In genomic region chr15:82035904-82036689, GRCm38 (mm10) we compare ENCODE assay signal across 11 mouse cellular contexts. TPM values are rescaled to one million over a fixed set of nuclear protein-coding genes. Genes with fewer than 3 reads are reported as not detected.
DNase-seq lines count a peak whose midpoint lies in the region; ATAC-seq and TF ChIP-seq lines count a peak whose summit lies in the region.
"Had no signal": no experiment of that assay in that cellular context is flagged by ENCODE, and none has a peak within 500 bp of the region (broad histone marks: within the 10 kb centered on the region; RNA-seq: fewer than 3 reads in every experiment).

No protein-coding gene starts in this region.

- H3K9me3 ChIP-seq in hindbrain, postnatal 0 days (ENCODE audit: low read length): no peaks in the 10 kb centered on the region
- H3K9me3 ChIP-seq in hindbrain, embryonic 13.5 days: no peaks in the 10 kb centered on the region
- no peaks in the 10 kb centered on the region for H3K9me3 ChIP-seq in forebrain, embryonic 11.5 days (ENCODE audit: control insufficient read depth, low read length)
- H3K9me3 ChIP-seq: forebrain, embryonic 15.5 days had no signal

- peak; percentile 51 for TF ChIP-seq CTCF in hindbrain, postnatal 0 days (IDR thresholded peaks at IDR 0.05; ENCODE audit: low read depth)

- H3K27me3 ChIP-seq in hindbrain, postnatal 0 days (ENCODE audit: insufficient read depth, low read length): no peaks in the 10 kb centered on the region
- no peaks in the 10 kb centered on the region for H3K27me3 ChIP-seq in hindbrain, embryonic 13.5 days
- H3K27me3 ChIP-seq in forebrain, embryonic 11.5 days (ENCODE audit: control insufficient read depth, insufficient read depth, low read length): no peaks in the 10 kb centered on the region
- H3K27me3 ChIP-seq: forebrain, embryonic 15.5 days had no signal

- no peak overlapping the region for H3K4me2 ChIP-seq in hindbrain, postnatal 0 days (ENCODE audit: low read depth, low read length)
- H3K4me2 ChIP-seq in hindbrain, embryonic 13.5 days: no peak overlapping the region
- no peak overlapping the region for H3K4me2 ChIP-seq in forebrain, embryonic 11.5 days (ENCODE audit: low read depth, low read length, severe bottlenecking)
- H3K4me2 ChIP-seq: forebrain, embryonic 15.5 days had no signal

- 81% methylated on average over 12 of the region's 12 CpGs for WGBS in hindbrain, postnatal 0 days
- 83% methylated on average over 12 of the region's 12 CpGs for WGBS in hindbrain, embryonic 13.5 days
- WGBS in forebrain, embryonic 11.5 days: 86% methylated on average over 12 of the region's 12 CpGs

- no peak overlapping the region for H3K9ac ChIP-seq in hindbrain, postnatal 0 days (replicated peaks; ENCODE audit: low read length)
- no peak overlapping the region for H3K9ac ChIP-seq in hindbrain, embryonic 13.5 days
- H3K9ac ChIP-seq in forebrain, embryonic 11.5 days (ENCODE audit: low read length): no peak overlapping the region
- H3K9ac ChIP-seq: forebrain, embryonic 15.5 days had no signal

- H3K4me3 ChIP-seq in hindbrain, postnatal 0 days (ENCODE audit: low read length): no peak overlapping the region
- no peak overlapping the region for H3K4me3 ChIP-seq in hindbrain, embryonic 13.5 days
- no peak overlapping the region for H3K4me3 ChIP-seq in forebrain, embryonic 11.5 days (ENCODE audit: low read depth, low read length)
- H3K4me3 ChIP-seq: forebrain, embryonic 15.5 days had no signal

- no peaks in the 10 kb centered on the region for H3K4me1 ChIP-seq in hindbrain, postnatal 0 days (ENCODE audit: insufficient read depth, low read length)
- no peaks in the 10 kb centered on the region for H3K4me1 ChIP-seq in hindbrain, embryonic 13.5 days (replicated peaks)
- no peaks in the 10 kb centered on the region for H3K4me1 ChIP-seq in forebrain, embryonic 11.5 days (replicated peaks; ENCODE audit: control insufficient read depth, insufficient read depth, low read length)
- H3K4me1 ChIP-seq: forebrain, embryonic 15.5 days had no signal

- DNase-seq in hindbrain, postnatal 0 days (ENCODE audit: low spot score): peak; percentile 64
- peak; percentile 14 for DNase-seq in right cerebral cortex, postnatal 4 days
- no peak for DNase-seq in right cerebral cortex, postnatal 14 days
- peak; percentile 56 for DNase-seq in embryo, embryonic 11 days
- peak; percentile 71 for DNase-seq in thymus, postnatal 14 days
- no peak for DNase-seq in urinary bladder, postnatal 36 days (ENCODE audit: low spot score in 2 of 2)
- no peak for DNase-seq in forebrain, embryonic 11.5 days (ENCODE audit: low spot score)
- DNase-seq: spleen, adult 18-20 months had no signal

- ATAC-seq in hindbrain, postnatal 0 days: no peak
- ATAC-seq in hindbrain, embryonic 13.5 days (ENCODE audit: low FRiP score): no peak
- ATAC-seq in forebrain, embryonic 11.5 days (replicated peaks; ENCODE audit: low FRiP score): no peak
- ATAC-seq: forebrain, embryonic 15.5 days had no signal

- H3K36me3 ChIP-seq in hindbrain, postnatal 0 days (ENCODE audit: insufficient read depth, low read length): peaks cover 39% of the 10 kb centered on the region
- H3K36me3 ChIP-seq in hindbrain, embryonic 13.5 days: peaks cover 90% of the 10 kb centered on the region
- peaks cover 2% of the 10 kb centered on the region; the same call in 1 of the 2 replicates for H3K36me3 ChIP-seq in forebrain, embryonic 11.5 days (ENCODE audit: control insufficient read depth, insufficient read depth, low read length)

- 0 out of 2 replicates have a peak overlapping the region, but pooled peaks have one; percentile 8 for H3K27ac ChIP-seq in hindbrain, postnatal 0 days
- no peak overlapping the region for H3K27ac ChIP-seq in hindbrain, embryonic 13.5 days
- H3K27ac ChIP-seq in forebrain, embryonic 11.5 days (ENCODE audit: low read depth, low read length): no peak overlapping the region
- H3K27ac ChIP-seq: forebrain, embryonic 15.5 days had no signal

RNA-seq across cellular contexts. Expression of gene Desi1, which starts 2.4 kb away (rescaled TPM):
- total RNA-seq in hindbrain, postnatal 0 days (2014; rRNA removed): 29.9 and 32.1 TPM in 2 replicates
- polyA plus RNA-seq in hindbrain, postnatal 0 days (2015; fragmentation: Nextera tagmentation; extraction: Ambion mirVana): 44.1 and 45.3 TPM in 2 replicates
- 42.2 and 45.1 TPM in 2 replicates for polyA plus RNA-seq in hindbrain, embryonic 13.5 days (2015; fragmentation: Nextera tagmentation; extraction: Ambion mirVana)
- 40.3 and 45.1 TPM in 2 replicates for polyA plus RNA-seq in forebrain, embryonic 11.5 days (2014; fragmentation: Nextera tagmentation; extraction: Ambion mirVana)

RNA-seq across cellular contexts. Expression of gene Snu13, which starts 11.3 kb away (rescaled TPM):
- 222 and 236 TPM in 2 replicates for total RNA-seq in hindbrain, postnatal 0 days (2014; rRNA removed)
- 249 and 255 TPM in 2 replicates for polyA plus RNA-seq in hindbrain, postnatal 0 days (2015; fragmentation: Nextera tagmentation; extraction: Ambion mirVana)
- 225 and 241 TPM in 2 replicates for polyA plus RNA-seq in hindbrain, embryonic 13.5 days (2015; fragmentation: Nextera tagmentation; extraction: Ambion mirVana)
- 289 and 308 TPM in 2 replicates for polyA plus RNA-seq in forebrain, embryonic 11.5 days (2014; fragmentation: Nextera tagmentation; extraction: Ambion mirVana)

RNA-seq across cellular contexts. Expression of gene 4930407I10Rik, which starts 22.9 kb away (rescaled TPM):
- total RNA-seq in hindbrain, postnatal 0 days (2014; rRNA removed): not detected in 2 replicates
- polyA plus RNA-seq in hindbrain, postnatal 0 days (2015; fragmentation: Nextera tagmentation; extraction: Ambion mirVana): not detected in 2 replicates
- not detected in 2 replicates for polyA plus RNA-seq in hindbrain, embryonic 13.5 days (2015; fragmentation: Nextera tagmentation; extraction: Ambion mirVana)
- not detected in 2 replicates for polyA plus RNA-seq in forebrain, embryonic 11.5 days (2014; fragmentation: Nextera tagmentation; extraction: Ambion mirVana)
- polyA plus RNA-seq: forebrain, embryonic 15.5 days; large intestine, adult 2 months had no signal

RNA-seq across cellular contexts. Expression of gene Mei1, which starts 33.7 kb away (rescaled TPM):
- 0.21 TPM in 1 of 2 replicates, not detected in the other for total RNA-seq in hindbrain, postnatal 0 days (2014; rRNA removed)
- polyA plus RNA-seq in hindbrain, postnatal 0 days (2015; fragmentation: Nextera tagmentation; extraction: Ambion mirVana): 0.11 and 0.24 TPM in 2 replicates
- 0.05 TPM in 1 of 2 replicates, not detected in the other for polyA plus RNA-seq in hindbrain, embryonic 13.5 days (2015; fragmentation: Nextera tagmentation; extraction: Ambion mirVana)
- polyA plus RNA-seq in forebrain, embryonic 11.5 days (2014; fragmentation: Nextera tagmentation; extraction: Ambion mirVana): not detected in 2 replicates
- polyA plus RNA-seq: forebrain, embryonic 15.5 days had no signal

RNA-seq across cellular contexts. Expression of gene Xrcc6, which starts 48.5 kb away (rescaled TPM):
- 18.5 and 20.1 TPM in 2 replicates for total RNA-seq in hindbrain, postnatal 0 days (2014; rRNA removed)
- 30.9 and 35.3 TPM in 2 replicates for polyA plus RNA-seq in hindbrain, postnatal 0 days (2015; fragmentation: Nextera tagmentation; extraction: Ambion mirVana)
- 43.4 and 44.9 TPM in 2 replicates for polyA plus RNA-seq in hindbrain, embryonic 13.5 days (2015; fragmentation: Nextera tagmentation; extraction: Ambion mirVana)
- polyA plus RNA-seq in forebrain, embryonic 11.5 days (2014; fragmentation: Nextera tagmentation; extraction: Ambion mirVana): 72.9 and 80.6 TPM in 2 replicates

Comparison
In these comparisons a context has a peak if more than half of its experiments do, and no peak if none do; other contexts are left out.
1. DNase-seq: peak in hindbrain, postnatal 0 days (single experiment), right cerebral cortex, postnatal 4 days (single experiment), embryo, embryonic 11 days (single experiment) and thymus, postnatal 14 days (single experiment); none in right cerebral cortex, postnatal 14 days (single experiment), urinary bladder, postnatal 36 days (0 of 2) and forebrain, embryonic 11.5 days (single experiment).